Mouse (Mus musculus): Measurements from ENCODE around the gene C130050O18Rik.

The C130050O18Rik gene

GRCm38 (mm10) chr5:139459938-139460337, 54.9 kb downstream of the C130050O18Rik start:
- DNase-seq (ENCODE audit: low spot score in 2 of 2), result no peak

DNA sequence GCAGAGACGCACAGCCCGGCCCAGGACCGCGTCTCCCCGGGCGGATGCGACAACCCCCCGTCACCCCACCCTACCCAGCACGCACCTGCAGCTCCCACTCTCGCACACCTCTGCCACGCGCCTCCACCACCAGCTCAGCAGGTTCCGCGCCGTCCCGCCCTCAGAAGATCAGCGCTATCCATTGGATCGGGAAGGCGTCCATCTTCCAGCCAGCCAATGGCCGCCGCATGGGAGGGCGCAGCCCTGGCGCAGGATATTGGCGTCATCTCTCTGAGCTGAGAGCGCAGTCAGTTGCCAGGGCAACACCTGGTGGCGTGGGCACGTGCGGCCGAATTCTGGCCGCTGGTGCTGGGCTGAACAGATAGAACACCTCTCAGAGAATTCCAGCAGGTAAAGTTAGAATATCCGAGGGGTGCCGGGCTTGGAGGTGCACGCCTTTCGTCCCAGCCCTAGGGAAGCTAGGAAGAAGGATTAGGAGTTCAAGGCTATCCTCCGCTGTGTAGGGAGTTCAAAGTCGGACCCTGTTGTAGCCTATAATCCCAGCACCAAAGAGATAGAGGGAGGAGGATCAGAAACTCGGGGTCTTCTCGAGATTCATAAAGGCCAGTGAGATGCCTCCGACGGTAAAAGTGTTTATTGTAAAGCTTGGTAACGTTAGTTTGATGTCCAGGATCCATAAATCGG, 55.4 kb downstream of the C130050O18Rik start, which contains the start of gene 3110082I17Rik:
Gene 3110082I17Rik (minus strand): TSS at position 144 of the 684 bp plus-strand sequence.
- peak; percentile 95 to 97 for DNase-seq (ENCODE audit: low spot score in 2 of 2)

- DNase-seq (ENCODE audit: low spot score in 2 of 2), result no peak
These were observed 59.8 kb downstream of the C130050O18Rik start for GRCm38 (mm10) chr5:139464874-139465273.
